Mouse (Mus musculus): Measurements from ENCODE around the gene Tlcd1. TPM values are rescaled to one million over a fixed set of nuclear protein-coding genes. Genes with fewer than 3 reads are reported as not detected.
A peak's percentile ranks its signal among the peaks of the same experiment; 100 is the strongest.

Gene Tlcd1
- polyA plus RNA-seq, 1 experiment from 2014 or later = 14.2 TPM

DNA sequence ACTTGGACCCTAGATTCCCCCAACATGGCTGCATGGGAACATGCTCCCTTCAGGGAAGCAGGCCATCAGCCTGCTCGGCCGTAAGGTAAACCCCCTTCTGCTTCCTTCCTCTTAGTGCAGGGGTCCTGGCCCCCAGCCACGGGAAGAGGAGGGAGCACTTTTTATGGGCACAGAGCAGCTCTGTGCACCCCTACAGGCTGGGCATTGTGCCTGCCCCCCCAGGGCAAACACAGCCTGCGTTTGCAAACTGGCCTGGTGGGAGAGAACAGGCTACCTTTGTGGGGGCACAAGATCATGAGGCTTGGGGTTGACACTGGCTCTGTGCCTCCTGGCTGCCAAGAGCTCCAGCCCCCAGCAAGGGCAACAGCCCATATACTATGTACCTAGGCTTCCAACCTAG, 14.5 kb upstream of the Tlcd1 start:
- Histone ChIP-seq H3K27ac (ENCODE audit: poor library complexity, severe bottlenecking) (peak overlapping the region; percentile 19; the same call in 1 of the 2 replicates), H3K4me3 (0 out of 2 replicates have a peak overlapping the region, but pooled peaks have one; percentile 3)

DNA sequence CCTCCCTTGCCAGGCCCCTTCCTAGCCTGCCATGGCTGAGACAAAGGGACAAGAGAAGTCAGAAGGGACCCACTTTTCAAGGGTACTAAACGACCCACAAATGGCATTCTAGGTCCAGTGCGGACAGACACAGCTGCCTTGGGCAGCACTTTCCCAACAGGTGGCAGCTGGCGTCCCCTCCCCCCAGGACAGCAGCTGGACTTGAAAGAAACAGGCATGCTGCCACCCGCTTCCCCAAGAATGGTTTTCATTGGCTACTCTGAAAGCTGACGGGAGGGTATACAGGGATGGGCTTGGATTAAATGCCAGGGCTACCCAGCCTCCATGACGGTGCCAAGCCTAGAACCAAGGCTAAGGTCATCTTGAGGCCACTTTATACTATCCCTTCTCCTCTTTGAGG, 14.0 kb upstream of the Tlcd1 start:
- 69% methylated on average over 6 of the region's 6 CpGs for WGBS
- peak overlapping the region; percentile 81 for H3K4me2 ChIP-seq
- peaks cover 42% of the 10 kb centered on the region for H3K4me1 ChIP-seq (replicated peaks)
- H3K36me3 ChIP-seq = peaks cover 52% of the 10 kb centered on the region
- H3K9ac ChIP-seq = 0 out of 2 replicates have a peak overlapping the region, but pooled peaks have one; percentile 91
- H3K4me3 ChIP-seq = peak overlapping the region; percentile 71; the same call in 1 of the 2 replicates
- no peak for ATAC-seq (ENCODE audit: insufficient number of reproducible peaks, low FRiP score)
- H3K9me3 ChIP-seq (replicated peaks) = no peaks in the 10 kb centered on the region
- H3K27me3 ChIP-seq (replicated peaks) = no peaks in the 10 kb centered on the region
- H3K27ac ChIP-seq (ENCODE audit: poor library complexity, severe bottlenecking) = peak overlapping the region; percentile 93; the same call in 1 of the 2 replicates

More for the DNA sequence above, 14.5 kb upstream of the Tlcd1 start:
- H3K4me1 ChIP-seq (replicated peaks) = peaks cover 42% of the 10 kb centered on the region
- peak overlapping the region; percentile 81 for H3K4me2 ChIP-seq
- 0 out of 2 replicates have a peak overlapping the region, but pooled peaks have one; percentile 91 for H3K9ac ChIP-seq
- no peaks in the 10 kb centered on the region for H3K9me3 ChIP-seq (replicated peaks)
- H3K27me3 ChIP-seq (replicated peaks) = no peaks in the 10 kb centered on the region
- ATAC-seq (ENCODE audit: insufficient number of reproducible peaks, low FRiP score) = no peak
- 78% methylated on average over 4 of the region's 4 CpGs for WGBS
- peaks cover 55% of the 10 kb centered on the region for H3K36me3 ChIP-seq

DNA sequence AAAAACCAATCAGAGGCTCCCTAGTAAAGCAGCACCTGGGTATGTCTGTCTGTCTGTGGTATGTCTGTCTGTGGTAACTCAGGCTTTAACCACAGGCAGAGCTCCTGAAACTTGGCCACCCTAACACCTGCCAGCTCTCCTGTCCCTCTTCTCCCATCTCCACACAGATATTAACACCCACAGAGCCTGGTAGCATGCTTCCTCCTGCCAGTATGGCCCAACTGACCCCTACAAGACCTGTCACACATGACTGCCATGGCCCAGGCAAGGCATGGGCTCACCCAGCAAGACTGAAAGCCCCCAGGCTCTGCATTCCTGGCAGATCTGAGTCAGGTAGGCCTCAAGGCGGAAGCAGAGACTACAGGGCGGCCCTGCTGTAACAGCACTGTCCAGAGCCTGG, 13.5 kb upstream of the Tlcd1 start:
- peaks cover 47% of the 10 kb centered on the region for H3K36me3 ChIP-seq
- WGBS = 73% methylated on average over 2 of the region's 2 CpGs
- H3K27me3 ChIP-seq (replicated peaks) = no peaks in the 10 kb centered on the region
- H3K4me3 ChIP-seq = peak overlapping the region; percentile 71
- H3K4me1 ChIP-seq (replicated peaks) = peaks cover 42% of the 10 kb centered on the region
- H3K9me3 ChIP-seq (replicated peaks) = no peaks in the 10 kb centered on the region
- peak overlapping the region; percentile 91 for H3K9ac ChIP-seq
- peak overlapping the region; percentile 93 for H3K27ac ChIP-seq (ENCODE audit: poor library complexity, severe bottlenecking)
- ATAC-seq (ENCODE audit: insufficient number of reproducible peaks, low FRiP score) = no peak
- peak overlapping the region; percentile 81 for H3K4me2 ChIP-seq

DNA sequence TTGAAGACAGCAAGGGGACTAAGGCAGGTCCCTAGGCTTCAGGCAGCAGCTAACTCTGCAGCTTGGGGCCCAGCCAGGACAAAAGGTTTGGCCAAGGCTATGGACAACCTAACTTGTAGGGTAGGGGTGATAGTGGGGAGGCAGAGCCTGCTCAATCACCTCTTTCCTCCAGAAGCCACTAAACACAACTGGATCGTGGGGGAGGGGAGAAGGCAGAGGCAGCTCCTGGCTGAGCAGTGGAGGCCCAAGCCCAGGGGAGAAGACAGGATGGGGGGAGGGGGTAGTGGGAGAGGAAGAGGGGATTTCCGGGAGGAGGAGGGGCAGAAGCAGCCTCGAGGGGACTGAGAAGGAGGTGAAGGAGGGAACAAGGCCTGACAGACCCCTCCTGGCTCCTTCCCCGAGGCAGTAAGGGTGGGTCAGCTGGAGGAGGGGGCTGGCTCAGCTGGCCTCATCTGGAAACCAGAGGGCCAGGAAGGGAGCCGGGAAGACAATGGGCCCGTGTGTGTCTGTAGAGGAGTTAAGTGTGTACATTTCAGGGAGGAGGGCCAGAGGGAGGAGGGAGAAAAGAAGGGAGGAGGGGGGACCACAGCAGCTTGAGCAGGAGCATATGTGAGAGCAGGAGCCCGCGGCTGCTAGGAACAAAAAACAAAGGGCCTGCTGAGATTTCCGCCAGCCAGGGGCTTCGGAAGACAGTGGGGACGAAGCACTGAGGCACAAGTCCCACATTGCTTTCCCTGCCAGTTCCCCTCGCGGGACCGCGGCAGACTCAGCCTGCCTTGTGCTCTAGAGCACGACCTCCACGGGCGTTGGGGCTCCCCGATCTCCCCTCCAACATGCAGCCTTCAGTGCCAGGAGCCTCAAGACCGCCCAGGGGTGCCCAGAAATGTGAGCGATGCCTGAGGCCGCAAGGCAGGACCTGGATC, 12.6 kb upstream of the Tlcd1 start:
- Histone ChIP-seq H3K9me3 (replicated peaks) (no peaks in the 10 kb centered on the region), H3K9ac (peak overlapping the region; percentile 91), H3K27me3 (replicated peaks) (no peaks in the 10 kb centered on the region), H3K4me3 (peak overlapping the region; percentile 71), H3K4me1 (replicated peaks) (peaks cover 40% of the 10 kb centered on the region), H3K27ac (ENCODE audit: poor library complexity, severe bottlenecking) (peak overlapping the region; percentile 93), H3K4me2 (peak overlapping the region; percentile 81), H3K36me3 (peaks cover 38% of the 10 kb centered on the region)
- peak; percentile 68 for ATAC-seq (ENCODE audit: insufficient number of reproducible peaks, low FRiP score)
- WGBS = under 1% methylated on average over 22 of the region's 22 CpGs

DNA sequence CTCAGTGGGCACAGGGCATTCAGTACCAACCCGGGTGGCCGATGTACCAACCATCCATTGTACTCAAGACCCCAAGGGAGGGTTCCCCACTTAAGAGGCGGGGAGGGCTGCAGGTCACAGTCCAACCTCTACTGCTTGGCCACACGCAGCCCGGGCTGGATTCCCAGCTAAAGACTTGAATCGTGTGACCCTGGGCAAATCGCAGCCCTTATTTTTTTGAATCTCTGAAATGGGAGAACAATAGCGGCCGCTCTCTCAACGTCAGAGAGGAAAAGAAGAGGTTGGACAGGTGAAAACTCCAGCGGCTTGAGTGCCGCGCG, 11.9 kb upstream of the Tlcd1 start:
- Histone ChIP-seq H3K4me3 (peak overlapping the region; percentile 71), H3K4me1 (replicated peaks) (peaks cover 37% of the 10 kb centered on the region), H3K9ac (peak overlapping the region; percentile 91), H3K27me3 (replicated peaks) (no peaks in the 10 kb centered on the region), H3K36me3 (peaks cover 32% of the 10 kb centered on the region), H3K27ac (ENCODE audit: poor library complexity, severe bottlenecking) (peak overlapping the region; percentile 93), H3K9me3 (replicated peaks) (no peaks in the 10 kb centered on the region), H3K4me2 (peak overlapping the region; percentile 81)
- WGBS = 2% methylated on average over 14 of the region's 14 CpGs
- ATAC-seq (ENCODE audit: insufficient number of reproducible peaks, low FRiP score) = no peak

DNA sequence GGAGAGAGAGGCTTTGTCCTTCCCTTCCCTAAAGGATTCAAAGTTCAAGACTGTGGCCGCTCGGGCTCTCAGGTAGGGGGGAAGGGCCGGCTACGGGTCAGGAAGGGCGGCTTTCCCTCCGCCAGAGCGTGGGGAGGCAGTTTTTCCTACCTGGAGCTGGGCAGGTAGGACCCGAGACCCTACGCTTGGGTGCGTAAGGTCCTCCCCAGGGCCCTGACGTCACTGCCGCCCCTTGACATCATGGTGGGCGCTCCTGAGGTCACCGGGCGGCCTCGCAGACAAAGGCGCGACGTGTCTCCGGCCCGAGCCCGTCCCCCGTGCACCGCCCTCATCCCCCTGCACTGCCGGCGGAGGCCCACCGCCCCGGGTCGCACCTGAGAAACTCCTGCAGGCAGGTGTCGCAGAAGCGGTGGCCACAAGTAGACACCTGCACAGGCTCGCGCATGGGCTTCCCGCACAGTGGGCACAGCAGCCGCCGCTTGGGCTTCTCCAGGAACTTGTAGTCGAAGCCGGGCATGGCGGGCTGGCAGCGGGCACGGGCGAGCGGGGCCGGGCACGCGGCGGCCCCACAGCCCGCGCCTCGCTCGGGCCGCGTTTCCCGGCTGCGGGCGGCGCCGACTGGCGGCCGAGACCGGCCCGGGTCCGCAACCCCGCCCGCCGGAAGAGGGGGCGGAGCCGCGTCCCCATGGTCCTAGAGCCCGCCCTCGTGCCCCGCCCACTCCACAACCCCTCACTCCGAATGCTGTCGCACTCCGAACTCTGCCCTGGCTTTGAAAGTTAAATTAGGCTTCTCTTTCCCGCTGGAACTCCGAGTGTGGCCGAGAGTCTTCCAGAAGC, 11.4 kb upstream of the Tlcd1 start, which contains the start of gene Traf4:
Gene Traf4, minus strand, starts transcription at position 666 of the 837 bp plus-strand sequence.
- Histone ChIP-seq H3K4me2 (peak within 1 kb of the TSS; percentile 81), H3K4me1 (replicated peaks) (peaks cover 36% of the 10 kb centered on the region), H3K36me3 (peaks cover 26% of the 10 kb centered on the region), H3K27me3 (replicated peaks) (no peaks in the 10 kb centered on the region), H3K4me3 (peak within 1 kb of the TSS; percentile 71), H3K9ac (peak within 1 kb of the TSS; percentile 91), H3K9me3 (replicated peaks) (no peaks in the 10 kb centered on the region), H3K27ac (ENCODE audit: poor library complexity, severe bottlenecking) (peak within 1 kb of the TSS; percentile 93)
- ATAC-seq (ENCODE audit: insufficient number of reproducible peaks, low FRiP score) = peak; percentile 90
- WGBS = under 1% methylated on average over 77 of the region's 78 CpGs

DNA sequence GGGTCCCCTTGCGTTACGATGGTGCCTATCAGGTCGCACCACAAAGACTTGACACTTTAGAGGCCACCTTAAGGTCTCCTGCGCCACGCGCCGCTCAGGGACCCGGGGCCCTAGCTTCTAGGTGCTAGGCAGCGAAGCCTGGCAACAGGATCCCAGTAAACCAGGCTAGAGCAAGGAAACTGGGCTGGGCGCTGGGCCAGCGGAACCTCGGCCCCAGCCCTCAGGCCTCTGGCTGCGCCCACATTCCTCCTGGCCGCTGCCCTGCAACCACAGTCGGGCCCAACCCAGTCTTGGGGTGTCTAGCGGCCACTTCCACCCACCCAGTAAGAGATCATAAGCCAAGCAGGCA, 10.8 kb upstream of the Tlcd1 start:
- Histone ChIP-seq H3K36me3 (peaks cover 22% of the 10 kb centered on the region), H3K9me3 (replicated peaks) (no peaks in the 10 kb centered on the region), H3K4me1 (replicated peaks) (peaks cover 36% of the 10 kb centered on the region), H3K27me3 (replicated peaks) (no peaks in the 10 kb centered on the region), H3K4me3 (peak overlapping the region; percentile 71), H3K4me2 (peak overlapping the region; percentile 81), H3K9ac (peak overlapping the region; percentile 91), H3K27ac (ENCODE audit: poor library complexity, severe bottlenecking) (peak overlapping the region; percentile 93)
- WGBS = 4% methylated on average over 16 of the region's 16 CpGs
- ATAC-seq (ENCODE audit: insufficient number of reproducible peaks, low FRiP score) = peak; percentile 33

DNA sequence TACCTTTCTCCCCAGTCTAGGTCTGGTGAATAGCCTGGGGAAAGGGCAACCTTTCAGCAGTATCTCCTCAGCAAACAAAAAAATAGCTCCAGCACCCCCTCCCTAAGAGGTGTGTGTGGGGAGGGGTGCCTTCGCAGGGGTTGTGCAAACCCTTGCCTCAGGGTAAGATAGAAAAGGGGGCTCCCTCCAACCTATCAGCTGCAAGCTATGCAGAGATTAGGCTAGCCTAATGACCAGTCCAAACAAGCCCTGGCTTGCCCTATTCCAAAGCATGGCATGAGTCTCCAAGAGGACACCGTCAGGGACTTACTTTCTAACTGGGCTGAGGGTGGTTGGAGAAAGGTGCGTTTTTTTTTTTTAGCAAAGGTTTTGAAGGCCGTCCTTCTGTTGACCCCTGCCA, 10.3 kb upstream of the Tlcd1 start:
- 39% methylated on average over 4 of the region's 4 CpGs for WGBS
- peak overlapping the region; percentile 93 for H3K27ac ChIP-seq (ENCODE audit: poor library complexity, severe bottlenecking)
- ATAC-seq (ENCODE audit: insufficient number of reproducible peaks, low FRiP score) = no peak
- H3K4me2 ChIP-seq = peak overlapping the region; percentile 81
- no peaks in the 10 kb centered on the region for H3K9me3 ChIP-seq (replicated peaks)
- H3K36me3 ChIP-seq = peaks cover 22% of the 10 kb centered on the region
- peak overlapping the region; percentile 91 for H3K9ac ChIP-seq
- no peaks in the 10 kb centered on the region for H3K27me3 ChIP-seq (replicated peaks)
- peaks cover 34% of the 10 kb centered on the region for H3K4me1 ChIP-seq (replicated peaks)
- H3K4me3 ChIP-seq = peak overlapping the region; percentile 71

DNA sequence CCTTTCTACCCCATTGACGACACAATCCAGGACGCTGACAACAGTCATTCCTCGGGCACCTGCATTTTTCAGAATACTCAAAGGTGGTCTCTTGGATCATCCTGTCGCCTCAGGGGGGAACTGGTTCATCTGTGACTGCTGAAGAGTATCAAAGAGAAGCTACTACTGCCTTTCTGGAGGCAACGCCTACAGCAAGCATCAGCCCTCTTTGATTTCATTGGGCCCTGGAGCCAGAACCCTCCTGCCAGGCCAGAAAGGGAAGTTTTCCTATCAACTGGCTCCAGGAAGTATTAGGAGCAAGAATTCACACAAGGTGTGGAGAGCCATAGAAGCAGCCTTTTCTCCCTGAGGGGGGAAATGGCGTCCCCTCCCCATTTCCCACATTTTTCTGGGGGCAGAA, 9.9 kb upstream of the Tlcd1 start:
- Histone ChIP-seq H3K27me3 (replicated peaks) (no peaks in the 10 kb centered on the region), H3K9me3 (replicated peaks) (no peaks in the 10 kb centered on the region), H3K9ac (no peak overlapping the region), H3K27ac (ENCODE audit: poor library complexity, severe bottlenecking) (no peak overlapping the region), H3K4me3 (no peak overlapping the region), H3K4me2 (no peak overlapping the region), H3K36me3 (peaks cover 19% of the 10 kb centered on the region), H3K4me1 (replicated peaks) (peaks cover 30% of the 10 kb centered on the region)
- ATAC-seq (ENCODE audit: insufficient number of reproducible peaks, low FRiP score) = no peak
- 66% methylated on average over 6 of the region's 6 CpGs for WGBS

DNA sequence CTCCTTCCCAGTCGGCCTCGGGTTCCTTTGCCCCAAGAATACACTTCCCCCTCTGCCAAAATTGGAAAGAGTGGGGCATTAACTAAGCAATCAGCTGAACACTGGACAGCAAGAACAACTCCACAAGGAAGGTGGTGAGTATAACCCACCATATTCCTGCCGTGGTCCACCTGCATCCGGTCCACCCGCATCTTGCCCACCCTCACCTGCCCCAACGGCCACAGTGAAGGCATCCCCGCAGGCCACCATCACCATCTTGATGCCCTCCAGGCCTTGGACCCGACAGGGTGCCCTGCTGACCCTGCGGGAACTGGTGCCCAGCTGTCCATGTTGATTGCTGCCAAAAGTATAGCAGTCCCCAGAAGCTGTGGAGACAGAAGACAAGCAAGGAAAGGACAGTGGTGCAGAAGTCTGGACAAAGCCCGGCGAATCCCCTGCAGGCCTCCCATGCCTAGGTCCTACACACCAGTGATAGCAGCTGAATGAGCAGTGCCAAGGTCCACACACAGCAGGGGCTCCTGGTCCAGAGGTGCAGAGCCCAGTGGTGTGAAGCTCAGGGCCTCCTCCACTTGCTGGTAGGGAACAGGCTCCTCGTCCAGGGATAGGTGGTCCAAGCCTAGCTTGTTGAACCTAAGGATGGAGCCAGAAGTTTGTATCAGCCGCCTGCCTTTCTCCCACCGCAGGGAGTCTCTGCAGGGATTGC, 9.1 kb upstream of the Tlcd1 start:
- no peak overlapping the region for H3K4me3 ChIP-seq
- ATAC-seq (ENCODE audit: insufficient number of reproducible peaks, low FRiP score) = no peak
- H3K4me2 ChIP-seq = no peak overlapping the region
- H3K27me3 ChIP-seq (replicated peaks) = no peaks in the 10 kb centered on the region
- H3K4me1 ChIP-seq (replicated peaks) = peaks cover 23% of the 10 kb centered on the region
- 88% methylated on average over 14 of the region's 14 CpGs for WGBS
- no peak overlapping the region for H3K27ac ChIP-seq (ENCODE audit: poor library complexity, severe bottlenecking)
- H3K36me3 ChIP-seq = peaks cover 11% of the 10 kb centered on the region
- H3K9me3 ChIP-seq (replicated peaks) = no peaks in the 10 kb centered on the region
- H3K9ac ChIP-seq = no peak overlapping the region

All from heart, embryonic 12.5 days (tissue).